Mouse (Mus musculus): Measurements from ENCODE around the gene Arhgap22. TPM values are rescaled to one million over a fixed set of nuclear protein-coding genes. Genes with fewer than 3 reads are reported as not detected.
A peak's percentile ranks its signal among the peaks of the same experiment; 100 is the strongest.

Arhgap22 gene
- total RNA-seq, 1 experiment: 5.7 TPM

DNA sequence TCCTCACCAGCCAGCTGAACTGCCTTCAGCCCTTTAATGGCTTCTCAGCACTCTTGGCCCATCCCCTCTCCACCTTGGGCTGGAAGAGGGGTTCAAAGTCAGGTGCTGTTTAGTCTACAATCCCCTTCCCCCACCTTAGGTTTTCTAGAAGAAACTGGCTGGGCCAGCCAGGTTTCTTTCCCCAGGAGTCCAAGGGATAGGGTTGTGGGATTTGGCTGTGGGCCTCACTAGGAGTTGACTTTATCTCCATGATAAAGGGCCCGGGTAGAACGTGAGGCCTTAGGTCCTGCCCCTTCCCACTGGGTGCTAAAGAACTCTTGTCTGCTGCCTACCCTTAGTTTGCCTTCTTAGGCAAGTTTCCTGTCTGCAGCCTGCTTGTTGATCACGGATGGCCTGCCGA is 117.8 kb downstream of the Arhgap22 start:
- Histone ChIP-seq H3K9ac (ENCODE audit: insufficient read depth, low read depth, low read length, poor library complexity, severe bottlenecking) (peak overlapping the region; percentile 14; the same call in 1 of the 2 replicates), H3K4me1 (ENCODE audit: control insufficient read depth in 2 of 2, insufficient read depth in 2 of 2, low read length in 2 of 2, poor library complexity in 1 of 2) (peaks cover 3 to 34% of the 10 kb centered on the region in 2 experiments; a peak in 2 of 4 replicates), H3K27ac (ENCODE audit: insufficient read depth, low read depth, low read length, poor library complexity, severe bottlenecking) (peak overlapping the region; percentile 72; the same call in 1 of the 2 replicates), H3K9me3 (ENCODE audit: control insufficient read depth, insufficient read depth, low read depth, low read length) (no peaks in the 10 kb centered on the region), H3K36me3 (ENCODE audit: control insufficient read depth, insufficient read depth, low read length, poor library complexity, severe bottlenecking) (no peaks in the 10 kb centered on the region), H3K4me3 (ENCODE audit: insufficient read depth in 1 of 2, low read depth in 1 of 2, low read length in 2 of 2, poor library complexity in 1 of 2, severe bottlenecking in 1 of 2) (0 out of 4 replicates have a peak overlapping the region, but pooled peaks of 1 of the 2 experiments have one; percentile 5)
- in situ Hi-C loops (cut with MboI; ENCODE audit: low sequenced_read_pairs in 2 of 2, unreplicated experiment in 2 of 2): no loop called here
- DNase-seq (ENCODE audit: low read depth, low spot score): no peak
- TF ChIP-seq ZC3H11A (IDR thresholded peaks at IDR 0.05; ENCODE audit: borderline replicate concordance, low read depth, low read length): no peak
- TF ChIP-seq MAFK (IDR thresholded peaks at IDR 0.05; ENCODE audit: insufficient read depth, low read depth, low read length): no peak
- TF ChIP-seq CHD2 (IDR thresholded peaks at IDR 0.05; ENCODE audit: low read depth, low read length): no peak
- no peak for TF ChIP-seq HCFC1 (IDR thresholded peaks at IDR 0.05; ENCODE audit: borderline replicate concordance, insufficient read depth, low read length)
- no peak for TF ChIP-seq ZNF384 (IDR thresholded peaks at IDR 0.05; ENCODE audit: low read depth, low read length)

DNA sequence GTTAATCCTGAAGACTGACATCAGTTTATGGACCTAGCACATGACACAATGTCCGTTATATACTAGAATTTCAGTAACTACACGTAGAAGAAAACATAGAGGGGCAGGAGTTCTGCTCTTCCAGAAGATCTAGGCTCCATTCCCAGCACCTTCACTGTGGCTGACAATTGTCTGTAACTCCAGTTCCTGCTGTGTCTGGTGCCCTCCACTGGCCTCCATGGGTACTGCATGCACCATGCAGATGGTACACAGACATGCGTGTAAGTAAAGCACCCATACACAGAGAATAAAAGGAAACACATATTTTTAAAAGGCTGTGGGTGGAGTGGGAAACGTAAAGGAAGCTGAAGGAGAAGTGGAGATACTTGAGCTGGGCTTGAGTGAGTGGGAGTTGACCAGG is 120.0 kb downstream of the Arhgap22 start:
- Histone ChIP-seq H3K4me1 (ENCODE audit: control insufficient read depth in 2 of 2, insufficient read depth in 2 of 2, low read length in 2 of 2, poor library complexity in 1 of 2) (peaks cover 0 to 18% of the 10 kb centered on the region in 2 experiments; a peak in 2 of 4 replicates), H3K36me3 (ENCODE audit: control insufficient read depth, insufficient read depth, low read length, poor library complexity, severe bottlenecking) (no peaks in the 10 kb centered on the region), H3K27ac (ENCODE audit: insufficient read depth, low read depth, low read length, poor library complexity, severe bottlenecking) (no peak overlapping the region), H3K4me3 (ENCODE audit: insufficient read depth in 1 of 2, low read depth in 1 of 2, low read length in 2 of 2, poor library complexity in 1 of 2, severe bottlenecking in 1 of 2) (no peak overlapping the region), H3K9me3 (ENCODE audit: control insufficient read depth, insufficient read depth, low read depth, low read length) (no peaks in the 10 kb centered on the region), H3K9ac (ENCODE audit: insufficient read depth, low read depth, low read length, poor library complexity, severe bottlenecking) (no peak overlapping the region)
- no peak for TF ChIP-seq MAFK (IDR thresholded peaks at IDR 0.05; ENCODE audit: insufficient read depth, low read depth, low read length)
- no peak for TF ChIP-seq ZNF384 (IDR thresholded peaks at IDR 0.05; ENCODE audit: low read depth, low read length)
- TF ChIP-seq HCFC1 (IDR thresholded peaks at IDR 0.05; ENCODE audit: borderline replicate concordance, insufficient read depth, low read length): no peak
- TF ChIP-seq ZC3H11A (IDR thresholded peaks at IDR 0.05; ENCODE audit: borderline replicate concordance, low read depth, low read length): no peak
- no peak for TF ChIP-seq CHD2 (IDR thresholded peaks at IDR 0.05; ENCODE audit: low read depth, low read length)
- DNase-seq (ENCODE audit: low read depth, low spot score): no peak
- in situ Hi-C loops (cut with MboI; ENCODE audit: low sequenced_read_pairs in 2 of 2, unreplicated experiment in 2 of 2): no loop called here

DNA sequence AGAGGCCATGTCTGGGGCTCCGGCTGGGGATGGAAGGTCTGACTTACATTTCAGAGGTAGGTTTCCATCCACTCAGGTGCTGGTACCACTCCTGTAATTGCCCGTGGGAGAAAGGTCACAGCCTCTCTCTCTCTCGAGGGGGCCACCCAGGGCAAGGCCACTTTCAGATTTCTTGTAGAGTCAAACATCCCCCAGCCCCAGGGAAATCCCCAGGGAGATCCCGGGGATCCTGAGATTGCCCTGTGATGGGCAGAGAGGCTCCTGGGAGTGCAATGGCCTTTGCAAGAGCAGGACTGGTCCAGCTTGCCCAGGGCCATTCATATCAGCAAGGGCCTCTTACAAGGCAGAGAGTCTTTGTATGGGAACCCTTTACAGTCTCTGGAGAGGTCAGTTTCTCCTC is 120.6 kb downstream of the Arhgap22 start:
- no peak for DNase-seq (ENCODE audit: low read depth, low spot score)
- TF ChIP-seq HCFC1 (IDR thresholded peaks at IDR 0.05; ENCODE audit: borderline replicate concordance, insufficient read depth, low read length) (no peak), MAFK (IDR thresholded peaks at IDR 0.05; ENCODE audit: insufficient read depth, low read depth, low read length) (no peak), ZNF384 (IDR thresholded peaks at IDR 0.05; ENCODE audit: low read depth, low read length) (no peak), CHD2 (IDR thresholded peaks at IDR 0.05; ENCODE audit: low read depth, low read length) (no peak), ZC3H11A (IDR thresholded peaks at IDR 0.05; ENCODE audit: borderline replicate concordance, low read depth, low read length) (no peak)
- in situ Hi-C loops (cut with MboI; ENCODE audit: low sequenced_read_pairs in 2 of 2, unreplicated experiment in 2 of 2): no loop called here

DNA sequence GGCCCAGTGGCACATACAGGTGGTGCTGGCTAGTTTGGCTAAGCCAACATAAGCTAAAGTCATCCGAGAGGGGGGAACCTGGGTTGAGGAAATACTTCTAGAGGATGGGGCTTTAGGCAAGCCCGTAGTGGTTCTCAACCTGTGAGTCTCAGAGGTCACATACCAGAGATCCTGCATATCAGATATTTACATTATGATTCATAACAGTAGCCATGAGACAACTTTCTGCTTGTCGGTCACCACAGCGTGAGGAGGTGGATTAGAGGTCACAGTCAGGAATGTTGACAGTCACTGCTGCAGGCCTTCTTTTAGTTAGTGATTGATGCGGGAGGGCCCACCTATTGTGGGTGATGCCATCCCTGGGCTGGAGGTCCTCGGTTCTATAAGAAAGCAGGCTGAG is 121.9 kb downstream of the Arhgap22 start:
- H3K9me3 ChIP-seq (ENCODE audit: control insufficient read depth, insufficient read depth, low read depth, low read length): no peaks in the 10 kb centered on the region
- H3K27ac ChIP-seq (ENCODE audit: insufficient read depth, low read depth, low read length, poor library complexity, severe bottlenecking): no peak overlapping the region
- H3K36me3 ChIP-seq (ENCODE audit: control insufficient read depth, insufficient read depth, low read length, poor library complexity, severe bottlenecking): no peaks in the 10 kb centered on the region
- no peak overlapping the region for H3K9ac ChIP-seq (ENCODE audit: insufficient read depth, low read depth, low read length, poor library complexity, severe bottlenecking)
- in situ Hi-C loops (cut with MboI; ENCODE audit: low sequenced_read_pairs in 2 of 2, unreplicated experiment in 2 of 2): no loop called here
- no peak overlapping the region for H3K4me3 ChIP-seq (ENCODE audit: insufficient read depth in 1 of 2, low read depth in 1 of 2, low read length in 2 of 2, poor library complexity in 1 of 2, severe bottlenecking in 1 of 2)
- peaks cover 0 to 12% of the 10 kb centered on the region in 2 experiments; a peak in 2 of 4 replicates for H3K4me1 ChIP-seq (ENCODE audit: control insufficient read depth in 2 of 2, insufficient read depth in 2 of 2, low read length in 2 of 2, poor library complexity in 1 of 2)
- DNase-seq (ENCODE audit: low read depth, low spot score): no peak
- no peak for TF ChIP-seq ZNF384 (IDR thresholded peaks at IDR 0.05; ENCODE audit: low read depth, low read length)
- TF ChIP-seq CHD2 (IDR thresholded peaks at IDR 0.05; ENCODE audit: low read depth, low read length): no peak
- no peak for TF ChIP-seq ZC3H11A (IDR thresholded peaks at IDR 0.05; ENCODE audit: borderline replicate concordance, low read depth, low read length)
- TF ChIP-seq MAFK (IDR thresholded peaks at IDR 0.05; ENCODE audit: insufficient read depth, low read depth, low read length): no peak
- TF ChIP-seq HCFC1 (IDR thresholded peaks at IDR 0.05; ENCODE audit: borderline replicate concordance, insufficient read depth, low read length): no peak

More for the DNA sequence above, 120.6 kb downstream of the Arhgap22 start:
- Histone ChIP-seq H3K9me3 (ENCODE audit: control insufficient read depth, insufficient read depth, low read depth, low read length) (no peaks in the 10 kb centered on the region), H3K9ac (ENCODE audit: insufficient read depth, low read depth, low read length, poor library complexity, severe bottlenecking) (no peak overlapping the region), H3K4me3 (ENCODE audit: insufficient read depth in 1 of 2, low read depth in 1 of 2, low read length in 2 of 2, poor library complexity in 1 of 2, severe bottlenecking in 1 of 2) (no peak overlapping the region), H3K4me1 (ENCODE audit: control insufficient read depth in 2 of 2, insufficient read depth in 2 of 2, low read length in 2 of 2, poor library complexity in 1 of 2) (peaks cover 0 to 14% of the 10 kb centered on the region in 2 experiments; a peak in 2 of 4 replicates), H3K27ac (ENCODE audit: insufficient read depth, low read depth, low read length, poor library complexity, severe bottlenecking) (no peak overlapping the region), H3K36me3 (ENCODE audit: control insufficient read depth, insufficient read depth, low read length, poor library complexity, severe bottlenecking) (no peaks in the 10 kb centered on the region)
